Mouse (Mus musculus) forelimb bud, embryonic 11.5 days (tissue): ENCODE data around the gene Gm4553.
"Not testable (repeated sequence)": the region's sequence is repeated elsewhere in the genome, so short reads cannot be mapped to it uniquely, and the experiment has no call there.

Experiments
- DNase-seq: peaks from one replicate; pipeline ENCODE4 v3.0.0-alpha.2; 2012; ENCODE audit warnings: low read depth, low spot score

The Gm4553 gene

GRCm38 (mm10) chr7:142135934-142136333, 29.6 kb downstream of the Gm4553 start, which contains the start of gene Gm39115:
Gene Gm39115, minus strand, starts transcription at chr7:142136034.
- not testable (repeated sequence) for DNase-seq

GRCm38 (mm10) chr7:142134206-142134995, 31.1 kb downstream of the Gm4553 start:
- DNase-seq: no peak

- DNase-seq: no peak
Measured at GRCm38 (mm10) chr7:142128843-142129242, 36.7 kb downstream of the Gm4553 start.

GRCm38 (mm10) chr7:142120629-142121028, 44.9 kb downstream of the Gm4553 start, which contains the start of gene Gm45618:
Gene Gm45618, minus strand, starts transcription at chr7:142120729.
- not testable (repeated sequence) for DNase-seq

GRCm38 (mm10) chr7:142119632-142120031, 45.9 kb downstream of the Gm4553 start:
- no peak for DNase-seq
